Mouse (Mus musculus): ENCODE data around the gene Fam98c.

DNA sequence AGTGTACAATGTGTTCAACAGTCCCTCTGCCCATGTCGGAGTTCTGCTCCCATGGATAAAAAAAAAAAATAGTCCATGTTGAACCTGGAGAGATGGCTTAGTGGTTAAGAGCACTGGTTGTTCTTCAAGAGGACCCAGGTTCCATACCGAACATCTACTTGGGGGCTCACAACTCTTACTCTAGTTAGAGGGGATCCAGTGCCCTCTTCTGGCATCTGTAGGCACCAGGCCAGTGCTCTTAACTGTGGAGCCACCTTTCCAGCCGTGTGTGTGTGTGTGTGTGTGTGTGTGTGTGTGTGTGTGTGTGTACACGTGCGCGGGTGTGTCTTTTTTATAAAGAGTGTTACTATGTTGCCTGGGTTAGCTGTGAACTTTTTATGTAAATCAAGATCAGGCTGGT, 46.5 kb upstream of the Fam98c start:
- TF ChIP-seq CTCF (conservative IDR thresholded peaks at IDR 0.05; ENCODE audit: low read length): no peak
- TF ChIP-seq NANOG (IDR thresholded peaks at IDR 0.05; ENCODE audit: borderline replicate concordance, low read length): no peak
